Mouse (Mus musculus) intestine, embryonic 15.5 days (tissue): ENCODE results near the gene Plcg2. TPM values are rescaled to one million over a fixed set of nuclear protein-coding genes. Genes with fewer than 3 reads are reported as not detected.

ENCODE experiments used
- ATAC-seq: fragments of 200-750 bp; cut with Nextera tagmentation; 2 replicates; pipeline ENCODE4 v1.8.0; 2017; ENCODE audit warnings: moderate TSS enrichment, moderate library complexity
- H3K27ac ChIP-seq: fragments of 300-500 bp; sonication (generic); 2 replicates; pipeline ENCODE4 v1.5.1; 2015; ENCODE audit warnings: mild to moderate bottlenecking, inconsistent platforms
- H3K27me3 ChIP-seq: fragments of 300-500 bp; sonication (generic); replicated peaks from 2 replicates; pipeline ENCODE4 v1.6.1; 2015; ENCODE audit warnings: inconsistent platforms
- H3K36me3 ChIP-seq: fragments of 300-500 bp; sonication (generic); 2 replicates; pipeline ENCODE4 v1.6.1; 2015; ENCODE audit warnings: inconsistent platforms
- H3K4me1 ChIP-seq: fragments of 300-500 bp; sonication (generic); replicated peaks from 2 replicates; pipeline ENCODE4 v1.6.1; 2015; ENCODE audit warnings: inconsistent platforms
- H3K4me2 ChIP-seq: fragments of 300-500 bp; sonication (generic); replicated peaks from 2 replicates; pipeline ENCODE4 v1.6.1; 2015; ENCODE audit warnings: mild to moderate bottlenecking, inconsistent platforms
- H3K4me3 ChIP-seq: fragments of 300-500 bp; sonication (generic); replicated peaks from 2 replicates; pipeline ENCODE4 v1.5.1; 2015; ENCODE audit warnings: inconsistent platforms
- H3K9ac ChIP-seq: fragments of 300-500 bp; sonication (generic); 2 replicates; pipeline ENCODE4 v1.6.1; 2015; ENCODE audit warnings: inconsistent platforms
- H3K9me3 ChIP-seq: fragments of 300-500 bp; sonication (generic); 2 replicates; pipeline ENCODE4 v1.6.1; 2016; ENCODE audit warnings: inconsistent platforms
- WGBS: fragments of 180-500 bp; shearing (Covaris S2); methylation state at CpG from one replicate; pipeline ENCODE4 v1.1.7; 2015; 5-methylcytosine and 5-hydroxymethylcytosine counted together
- polyA plus RNA-seq: library from polyadenylated mRNA; unstranded; fragments of >200 nt; fragmentation: Nextera tagmentation; extraction: Ambion mirVana; gene quantifications from 2 replicates; pipeline ENCODE4 v1.2.1, GENCODE M21; 2015

Plcg2 gene
- polyA plus RNA-seq, 1 experiment from 2014 or later = 4.2 TPM

GRCm38 (mm10) chr8:117470342-117470781, 27.7 kb upstream of the Plcg2 start:
- Histone ChIP-seq H3K9ac (peak overlapping the region; percentile 36), H3K4me2 (peak overlapping the region; percentile 61), H3K27ac (peak overlapping the region; percentile 36; the same call in 1 of the 2 replicates), H3K4me3 (peak overlapping the region; percentile 18), H3K36me3 (no peaks in the 10 kb centered on the region), H3K27me3 (no peaks in the 10 kb centered on the region), H3K9me3 (no peaks in the 10 kb centered on the region), H3K4me1 (peaks cover 13% of the 10 kb centered on the region)
- WGBS = 0% methylated on average over 8 of the region's 14 CpGs
- ATAC-seq = peak; percentile 87

- Histone ChIP-seq H3K9ac (no peak overlapping the region), H3K27ac (no peak overlapping the region), H3K4me2 (no peak overlapping the region), H3K4me1 (peaks cover 13% of the 10 kb centered on the region), H3K27me3 (no peaks in the 10 kb centered on the region), H3K9me3 (no peaks in the 10 kb centered on the region), H3K36me3 (no peaks in the 10 kb centered on the region), H3K4me3 (no peak overlapping the region)
- WGBS = 19% methylated on average over 3 of the region's 3 CpGs
- peak; percentile 18; the same call in 1 of the 2 replicates for ATAC-seq
Measured at GRCm38 (mm10) chr8:117471174-117471573, 26.9 kb upstream of the Plcg2 start.

GRCm38 (mm10) chr8:117471655-117472054, 26.4 kb upstream of the Plcg2 start:
- H3K4me3 ChIP-seq = no peak overlapping the region
- H3K9ac ChIP-seq = no peak overlapping the region
- no peak overlapping the region for H3K27ac ChIP-seq
- no peaks in the 10 kb centered on the region for H3K9me3 ChIP-seq
- 72% methylated on average over 9 of the region's 9 CpGs for WGBS
- no peak for ATAC-seq
- H3K4me2 ChIP-seq = no peak overlapping the region
- no peaks in the 10 kb centered on the region for H3K27me3 ChIP-seq
- no peaks in the 10 kb centered on the region for H3K36me3 ChIP-seq
- H3K4me1 ChIP-seq = peaks cover 13% of the 10 kb centered on the region

GRCm38 (mm10) chr8:117472332-117472731, 25.8 kb upstream of the Plcg2 start:
- no peak overlapping the region for H3K9ac ChIP-seq
- 75% methylated on average over 4 of the region's 4 CpGs for WGBS
- ATAC-seq = no peak

GRCm38 (mm10) chr8:117474944-117475343, 23.1 kb upstream of the Plcg2 start:
- H3K9me3 ChIP-seq = no peaks in the 10 kb centered on the region
- H3K27me3 ChIP-seq = no peaks in the 10 kb centered on the region
- H3K4me2 ChIP-seq = no peak overlapping the region
- H3K36me3 ChIP-seq = no peaks in the 10 kb centered on the region
- peaks cover 10% of the 10 kb centered on the region for H3K4me1 ChIP-seq
- peak; percentile 71 for ATAC-seq
- no peak overlapping the region for H3K27ac ChIP-seq
- 0% methylated on average over 5 of the region's 5 CpGs for WGBS
- no peak overlapping the region for H3K4me3 ChIP-seq
- no peak overlapping the region for H3K9ac ChIP-seq

More at GRCm38 (mm10) chr8:117472332-117472731, 25.8 kb upstream of the Plcg2 start:
- H3K4me1 ChIP-seq = peaks cover 13% of the 10 kb centered on the region
- H3K9me3 ChIP-seq = no peaks in the 10 kb centered on the region
- H3K27ac ChIP-seq = no peak overlapping the region
- H3K4me2 ChIP-seq = no peak overlapping the region
- no peaks in the 10 kb centered on the region for H3K36me3 ChIP-seq
- H3K27me3 ChIP-seq = no peaks in the 10 kb centered on the region
- no peak overlapping the region for H3K4me3 ChIP-seq

- no peaks in the 10 kb centered on the region for H3K36me3 ChIP-seq
- no peaks in the 10 kb centered on the region for H3K9me3 ChIP-seq
- H3K4me3 ChIP-seq = no peak overlapping the region
- H3K27me3 ChIP-seq = no peaks in the 10 kb centered on the region
- 74% methylated on average over 7 of the region's 7 CpGs for WGBS
- H3K9ac ChIP-seq = no peak overlapping the region
- H3K27ac ChIP-seq = no peak overlapping the region
- no peak overlapping the region for H3K4me2 ChIP-seq
- ATAC-seq = no peak
- H3K4me1 ChIP-seq = peaks cover 1% of the 10 kb centered on the region; the same call in 1 of the 2 replicates
Measured at GRCm38 (mm10) chr8:117475819-117476218, 22.3 kb upstream of the Plcg2 start.

DNA sequence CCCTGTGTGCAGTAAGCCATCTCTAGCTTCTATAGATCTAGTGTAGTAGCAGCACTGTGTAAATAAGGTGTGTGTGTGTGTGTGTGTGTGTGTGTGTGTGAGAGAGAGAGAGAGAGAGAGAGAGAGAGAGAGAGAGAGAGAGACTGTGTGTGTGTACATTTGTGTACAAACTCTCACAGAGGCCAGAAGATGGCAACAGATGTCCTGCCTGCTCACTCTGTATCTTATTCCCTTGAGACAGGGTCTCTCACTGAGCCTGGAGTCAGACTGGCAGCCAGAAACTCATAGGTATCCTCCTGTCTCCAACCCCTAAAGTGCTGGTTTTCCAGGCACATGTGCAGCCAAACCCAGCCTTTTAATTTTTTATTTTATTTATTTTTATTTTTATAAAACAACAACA, 20.0 kb upstream of the Plcg2 start:
- no peak overlapping the region for H3K9ac ChIP-seq
- no peaks in the 10 kb centered on the region for H3K9me3 ChIP-seq
- no peak overlapping the region for H3K4me2 ChIP-seq
- no peaks in the 10 kb centered on the region for H3K27me3 ChIP-seq
- H3K4me1 ChIP-seq = no peaks in the 10 kb centered on the region
- no peak overlapping the region for H3K4me3 ChIP-seq
- no peaks in the 10 kb centered on the region for H3K36me3 ChIP-seq
- no peak for ATAC-seq
- H3K27ac ChIP-seq = no peak overlapping the region

DNA sequence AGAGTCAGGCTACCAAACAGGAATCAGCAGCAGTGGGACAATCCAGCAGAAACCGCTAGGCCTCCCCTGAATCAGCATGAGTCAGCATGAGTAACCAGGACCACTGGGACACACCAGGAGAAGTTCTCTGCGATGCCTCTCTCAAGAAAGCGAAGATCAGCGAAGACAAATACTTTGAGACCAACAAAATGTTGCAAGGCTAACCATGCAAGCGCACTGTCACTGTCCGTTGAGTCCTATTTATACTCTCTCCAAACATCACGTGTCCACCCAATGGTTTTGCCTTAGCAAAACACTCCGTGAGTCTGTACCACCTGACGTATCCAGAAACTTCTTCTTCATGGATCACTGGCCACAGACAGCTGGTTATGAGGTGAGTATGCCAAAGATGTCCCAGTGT, 18.1 kb upstream of the Plcg2 start:
- H3K4me1 ChIP-seq = no peaks in the 10 kb centered on the region
- H3K36me3 ChIP-seq = no peaks in the 10 kb centered on the region
- ATAC-seq = no peak
- H3K27me3 ChIP-seq = no peaks in the 10 kb centered on the region
- H3K9me3 ChIP-seq = no peaks in the 10 kb centered on the region
- no peak overlapping the region for H3K27ac ChIP-seq
- H3K4me2 ChIP-seq = no peak overlapping the region
- H3K9ac ChIP-seq = no peak overlapping the region
- 97% methylated on average over 9 of the region's 9 CpGs for WGBS
- H3K4me3 ChIP-seq = no peak overlapping the region

DNA sequence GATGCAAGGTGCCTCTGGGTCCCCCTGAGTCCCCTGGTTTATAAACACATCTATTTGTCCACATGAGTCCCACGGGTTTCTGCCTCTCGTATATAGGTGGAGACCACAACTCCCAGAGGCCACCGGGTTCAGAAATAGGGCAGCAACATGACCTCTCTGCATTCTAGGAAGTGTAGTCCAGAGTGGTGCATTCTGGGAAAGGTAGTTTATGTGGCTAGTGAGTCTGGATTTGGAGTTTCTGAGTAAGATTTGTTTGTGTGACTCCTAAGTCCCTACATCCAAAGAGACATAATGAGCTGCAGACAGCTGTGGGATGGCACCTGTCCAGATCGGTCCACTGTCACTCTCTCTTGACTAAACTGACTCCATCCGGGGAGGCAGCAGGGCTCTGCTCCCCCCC, 17.6 kb upstream of the Plcg2 start:
- Histone ChIP-seq H3K4me3 (no peak overlapping the region), H3K27me3 (no peaks in the 10 kb centered on the region), H3K9me3 (no peaks in the 10 kb centered on the region), H3K4me1 (no peaks in the 10 kb centered on the region), H3K4me2 (no peak overlapping the region), H3K36me3 (no peaks in the 10 kb centered on the region), H3K27ac (no peak overlapping the region), H3K9ac (no peak overlapping the region)
- no peak for ATAC-seq
- WGBS = 67% methylated on average over 5 of the region's 5 CpGs

DNA sequence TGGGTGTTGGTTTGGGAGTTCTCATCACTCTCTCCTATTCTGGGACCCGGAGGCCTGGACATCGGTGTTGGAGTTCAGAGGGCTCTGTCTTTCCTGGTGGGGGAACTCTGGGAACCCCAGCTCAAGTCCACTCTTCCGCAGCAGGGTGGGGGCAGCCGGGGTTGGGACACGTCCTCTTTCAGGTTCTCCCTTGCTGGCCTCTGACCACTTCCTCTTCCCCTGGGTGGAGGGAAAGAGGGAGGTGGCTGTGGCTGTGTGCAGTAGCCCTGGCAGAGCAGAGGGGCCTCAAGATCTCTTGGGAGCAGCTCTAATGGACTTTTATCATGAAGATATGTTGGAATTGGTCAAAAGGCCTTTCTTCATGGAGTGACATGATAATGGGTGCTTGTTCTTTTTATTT, 16.3 kb upstream of the Plcg2 start:
- Histone ChIP-seq H3K36me3 (no peaks in the 10 kb centered on the region), H3K4me2 (no peak overlapping the region), H3K9ac (no peak overlapping the region), H3K27me3 (no peaks in the 10 kb centered on the region), H3K4me3 (no peak overlapping the region), H3K9me3 (no peaks in the 10 kb centered on the region), H3K4me1 (no peaks in the 10 kb centered on the region), H3K27ac (no peak overlapping the region)
- no peak for ATAC-seq
- 79% methylated on average over 5 of the region's 5 CpGs for WGBS

DNA sequence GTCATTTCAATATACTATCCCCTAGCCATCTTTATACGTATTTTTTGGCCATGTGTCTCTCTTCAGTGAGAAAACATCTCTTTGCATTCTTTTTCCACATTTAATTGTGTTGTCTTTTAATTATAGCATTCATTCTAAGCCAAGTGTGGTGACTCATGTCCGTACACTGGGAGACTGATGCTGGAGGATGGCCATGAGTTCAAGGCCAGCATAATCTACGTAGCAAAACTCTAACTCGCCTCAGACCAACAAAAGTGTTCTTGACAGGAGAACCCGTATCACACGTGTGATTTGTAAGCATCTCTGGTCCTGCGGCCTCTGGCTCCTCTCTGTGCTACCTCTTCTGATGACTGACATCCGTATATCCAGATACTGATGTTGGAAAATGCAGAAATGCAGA, 13.4 kb upstream of the Plcg2 start:
- H3K27me3 ChIP-seq = no peaks in the 10 kb centered on the region
- H3K4me3 ChIP-seq = no peak overlapping the region
- no peaks in the 10 kb centered on the region for H3K9me3 ChIP-seq
- WGBS = 80% methylated on average over 8 of the region's 8 CpGs
- no peak overlapping the region for H3K9ac ChIP-seq
- H3K36me3 ChIP-seq = no peaks in the 10 kb centered on the region
- no peak for ATAC-seq
- H3K4me1 ChIP-seq = no peaks in the 10 kb centered on the region
- H3K4me2 ChIP-seq = no peak overlapping the region
- no peak overlapping the region for H3K27ac ChIP-seq

- no peak for ATAC-seq
- no peak overlapping the region for H3K27ac ChIP-seq
- 31% methylated on average over 1 of the region's 1 CpGs for WGBS
Measured at GRCm38 (mm10) chr8:117485316-117485715, 12.8 kb upstream of the Plcg2 start.

DNA sequence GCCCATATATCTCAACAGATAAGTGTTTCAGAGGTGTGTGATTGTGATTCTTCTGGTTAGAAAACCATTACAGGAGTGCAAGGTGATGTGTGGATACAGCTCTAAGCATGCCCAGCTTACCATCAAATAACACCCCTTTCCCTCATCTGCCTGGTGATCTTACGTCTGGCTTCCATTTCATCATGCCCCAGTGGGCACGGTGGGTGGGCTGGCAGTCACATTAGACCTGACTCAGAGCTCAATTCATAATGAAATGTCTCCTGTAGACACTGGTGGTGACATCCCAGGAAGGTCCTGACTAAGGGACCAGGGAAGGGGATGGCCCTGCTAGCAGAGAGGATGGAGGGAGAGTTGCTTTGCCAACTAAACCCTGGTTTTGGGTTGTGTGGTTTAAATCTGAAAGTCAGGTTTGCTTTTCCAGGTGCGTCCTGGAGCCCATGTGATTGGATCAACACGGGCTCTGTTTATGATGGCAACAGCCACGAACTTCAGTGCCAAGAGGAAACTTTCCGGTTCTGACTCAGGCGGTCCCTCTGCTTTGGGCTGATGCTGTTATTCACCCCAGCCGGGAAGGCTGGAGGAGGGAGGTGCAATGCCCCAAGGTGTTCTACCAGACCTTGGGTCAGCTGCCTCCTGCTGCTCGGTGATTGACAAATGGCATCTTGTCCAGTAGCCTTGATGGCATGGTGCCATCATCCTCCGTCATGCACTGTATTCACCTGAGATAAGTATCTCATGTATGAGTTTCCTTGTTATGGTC, 9.7 kb upstream of the Plcg2 start:
- Histone ChIP-seq H3K9ac (no peak overlapping the region), H3K4me1 (no peaks in the 10 kb centered on the region), H3K27me3 (no peaks in the 10 kb centered on the region; the same call in 1 of the 2 replicates), H3K9me3 (no peaks in the 10 kb centered on the region), H3K27ac (no peak overlapping the region), H3K4me2 (no peak overlapping the region), H3K4me3 (no peak overlapping the region), H3K36me3 (no peaks in the 10 kb centered on the region)
- 81% methylated on average over 10 of the region's 10 CpGs for WGBS
- no peak for ATAC-seq

More at GRCm38 (mm10) chr8:117485316-117485715, 12.8 kb upstream of the Plcg2 start:
- H3K9me3 ChIP-seq = no peaks in the 10 kb centered on the region
- no peaks in the 10 kb centered on the region for H3K36me3 ChIP-seq
- H3K4me3 ChIP-seq = no peak overlapping the region
- no peaks in the 10 kb centered on the region for H3K27me3 ChIP-seq
- no peak overlapping the region for H3K9ac ChIP-seq
- no peak overlapping the region for H3K4me2 ChIP-seq
- H3K4me1 ChIP-seq = no peaks in the 10 kb centered on the region
